ENCODE assay signal across 9 mouse cellular contexts in genomic region chr9:121351388-121352078, GRCm38 (mm10). TPM values are rescaled to one million over a fixed set of nuclear protein-coding genes. Genes with fewer than 3 reads are reported as not detected.
A peak's percentile ranks its signal among the peaks of the same experiment; 100 is the strongest.
DNase-seq lines count a peak whose midpoint lies in the region; ATAC-seq and TF ChIP-seq lines count a peak whose summit lies in the region.
"Had no signal": no experiment of that assay in that cellular context is flagged by ENCODE, and none has a peak within 500 bp of the region (broad histone marks: within the 10 kb centered on the region; RNA-seq: fewer than 3 reads in every experiment).

No protein-coding gene starts in this region.

- DNase-seq in heart, adult 18-20 months: no peak
- no peak for DNase-seq in testis, postnatal 14 days (ENCODE audit: low spot score)
- no peak for DNase-seq in urinary bladder, adult 2 months (ENCODE audit: low spot score)
- no peak for DNase-seq in cerebellum, postnatal 4 days (ENCODE audit: low spot score in 2 of 2)
- no peak for DNase-seq in gastrocnemius, postnatal 14 days
- DNase-seq: thymus, adult 18-20 months had no signal

- no peak for ATAC-seq in heart, embryonic 13.5 days (ENCODE audit: extremely low read depth, insufficient number of reproducible peaks, low FRiP score, low TSS enrichment)
- no peak for ATAC-seq in limb, embryonic 15.5 days (ENCODE audit: insufficient number of reproducible peaks, low FRiP score, low TSS enrichment, low read depth)

- intact Hi-C loops in gastrocnemius, postnatal 14 days (cut with DNase I; ENCODE audit: low total_unique reads): no loop called here

- no peaks in the 10 kb centered on the region for H3K27me3 ChIP-seq in heart, embryonic 13.5 days (replicated peaks)
- no peaks in the 10 kb centered on the region for H3K27me3 ChIP-seq in testis, adult 2 months (ENCODE audit: control insufficient read depth, insufficient read depth, low read length)
- no peaks in the 10 kb centered on the region for H3K27me3 ChIP-seq in limb, embryonic 15.5 days

- no peaks in the 10 kb centered on the region for H3K9me3 ChIP-seq in heart, embryonic 13.5 days
- no peaks in the 10 kb centered on the region for H3K9me3 ChIP-seq in limb, embryonic 15.5 days

- no peaks in the 10 kb centered on the region for H3K36me3 ChIP-seq in heart, embryonic 13.5 days
- H3K36me3 ChIP-seq in testis, adult 2 months (ENCODE audit: control insufficient read depth, insufficient read depth, low read length): no peaks in the 10 kb centered on the region
- no peaks in the 10 kb centered on the region for H3K36me3 ChIP-seq in limb, embryonic 15.5 days

- 44% methylated on average over 9 of the region's 9 CpGs for WGBS in heart, embryonic 13.5 days
- WGBS in limb, embryonic 15.5 days: 52% methylated on average over 9 of the region's 9 CpGs

- no peak overlapping the region for H3K4me2 ChIP-seq in heart, embryonic 13.5 days
- H3K4me2 ChIP-seq in limb, embryonic 15.5 days: no peak overlapping the region

- H3K4me1 ChIP-seq in heart, embryonic 13.5 days: peaks cover 85% of the 10 kb centered on the region
- peaks cover 11% of the 10 kb centered on the region for H3K4me1 ChIP-seq in testis, adult 2 months (ENCODE audit: control insufficient read depth, insufficient read depth, low read length)
- peaks cover 76% of the 10 kb centered on the region for H3K4me1 ChIP-seq in limb, embryonic 15.5 days

- H3K4me3 ChIP-seq in heart, embryonic 13.5 days: no peak overlapping the region
- no peak overlapping the region for H3K4me3 ChIP-seq in testis, adult 2 months (ENCODE audit: control insufficient read depth, low read depth, low read length)
- no peak overlapping the region for H3K4me3 ChIP-seq in limb, embryonic 15.5 days

- H3K27ac ChIP-seq in heart, embryonic 13.5 days (replicated peaks): peak overlapping the region; percentile 77
- peak overlapping the region; percentile 44; the same call in 1 of the 2 replicates for H3K27ac ChIP-seq in testis, adult 2 months (ENCODE audit: control insufficient read depth, insufficient read depth, low read depth, low read length)
- H3K27ac ChIP-seq in limb, embryonic 15.5 days: peak overlapping the region; percentile 28

- no peak for TF ChIP-seq POLR2A in testis, adult 2 months (IDR thresholded peaks at IDR 0.05; ENCODE audit: control insufficient read depth, low read depth, low read length)

- no peak for TF ChIP-seq CTCF in testis, adult 2 months (IDR thresholded peaks at IDR 0.05; ENCODE audit: control insufficient read depth, insufficient read depth, insufficient replicate concordance, low read depth, low read length)

- H3K9ac ChIP-seq in heart, embryonic 13.5 days: peak overlapping the region; percentile 47
- no peak overlapping the region for H3K9ac ChIP-seq in limb, embryonic 15.5 days

RNA-seq across cellular contexts. Expression of gene Trak1, which starts 54.2 kb away (rescaled TPM):
- polyA plus RNA-seq in heart, embryonic 13.5 days (2015; fragmentation: Nextera tagmentation; extraction: Ambion mirVana): 30.4 and 32.2 TPM in 2 replicates
- total RNA-seq in heart, adult 18-20 months (2021): 100 to 1,000 TPM; 294 to 298 TPM
- polyA plus RNA-seq in testis, adult 2 months (2012; rRNA removed): 22.2 and 23.1 TPM in 2 replicates
- polyA plus RNA-seq in limb, embryonic 15.5 days (2015; fragmentation: Nextera tagmentation; extraction: Ambion mirVana): 22.5 and 25.9 TPM in 2 replicates
- polyA plus RNA-seq in urinary bladder, adult 2 months (2012; rRNA removed): 35.9 and 51.4 TPM in 2 replicates
- 100 to 1,000 TPM; 167 to 178 TPM for total RNA-seq in gastrocnemius, postnatal 14 days (2021)
